Mouse (Mus musculus): Measurements from ENCODE around the gene Pou2af1. TPM values are rescaled to one million over a fixed set of nuclear protein-coding genes. Genes with fewer than 3 reads are reported as not detected.

Pou2af1 gene
- total and polyA plus RNA-seq, 3 experiments: 0.11 TPM; not detected in 2

DNA sequence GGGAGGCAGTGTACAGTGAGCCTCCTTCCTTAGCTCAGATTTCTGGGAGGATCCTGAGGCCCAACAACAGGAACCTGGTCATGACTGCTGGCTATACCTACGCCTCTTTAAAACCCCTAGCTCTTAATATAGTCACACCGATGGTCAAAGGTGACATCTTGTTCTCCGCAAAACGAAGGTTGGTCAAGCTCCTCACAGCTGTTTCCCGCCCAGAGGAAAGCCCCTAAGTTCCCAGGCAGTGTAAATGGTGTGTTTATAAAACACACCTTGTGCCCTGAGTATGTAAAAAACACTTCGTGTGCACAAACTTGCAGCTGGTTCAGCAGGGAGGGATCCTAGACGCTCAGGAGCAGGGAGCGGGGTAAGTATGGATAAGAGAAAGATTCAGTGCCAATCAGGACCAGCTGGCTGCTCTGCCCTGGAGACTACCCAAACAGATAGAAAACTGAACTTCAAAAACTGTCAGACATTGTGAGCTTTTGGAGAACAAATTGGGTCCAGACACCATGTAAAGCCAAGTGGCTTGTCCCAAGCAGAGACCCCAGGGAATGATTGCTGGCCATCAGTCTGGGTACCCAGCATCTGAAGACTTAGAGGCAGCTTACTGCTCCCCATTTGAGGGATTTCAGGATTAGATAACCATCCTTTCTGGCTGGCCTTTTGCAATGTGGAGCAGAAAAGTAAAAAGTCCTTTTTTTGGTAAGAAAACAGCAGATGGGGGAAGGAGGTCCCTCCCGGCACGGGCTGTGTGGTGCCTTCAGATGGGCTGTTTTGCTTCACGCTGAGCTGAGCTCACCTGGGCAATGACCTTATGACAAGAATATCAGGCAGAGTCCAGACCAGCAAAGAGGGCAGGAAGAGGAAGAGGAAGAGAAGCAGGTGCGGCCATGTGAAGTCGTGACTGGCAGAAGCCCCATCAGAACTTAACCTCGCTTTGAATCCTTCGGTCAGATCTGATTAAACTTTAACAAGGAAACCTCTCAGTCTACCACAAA is 30.5 kb upstream of the Pou2af1 start:
- no peaks in the 10 kb centered on the region for H3K9me3 ChIP-seq (replicated peaks)
- no peak for DNase-seq (ENCODE audit: low spot score)
- H3K36me3 ChIP-seq (replicated peaks): no peaks in the 10 kb centered on the region
- no peak overlapping the region for H3K4me3 ChIP-seq (ENCODE audit: low read depth, low read length)
- H3K27me3 ChIP-seq (ENCODE audit: insufficient read depth, low read length): peaks cover 45% of the 10 kb centered on the region
- H3K4me1 ChIP-seq (ENCODE audit: insufficient read depth, low read depth, low read length): no peaks in the 10 kb centered on the region
- ATAC-seq (ENCODE audit: extremely low read depth, insufficient number of reproducible peaks, low FRiP score, poor library complexity, severe bottlenecking): no peak
- TF ChIP-seq CTCF (IDR thresholded peaks at IDR 0.05; ENCODE audit: low read depth, low read length) (no peak), TAL1 (conservative IDR thresholded peaks at IDR 0.05; ENCODE audit: low read depth, low read length) (no peak), GATA1 (IDR thresholded peaks at IDR 0.05; ENCODE audit: borderline replicate concordance, low read length) (no peak), GATA2 (IDR thresholded peaks at IDR 0.05; ENCODE audit: borderline replicate concordance, low read depth, low read length) (no peak), POLR2AphosphoS5 (IDR thresholded peaks at IDR 0.05; ENCODE audit: insufficient replicate concordance, low read depth, low read length) (no peak)

DNA sequence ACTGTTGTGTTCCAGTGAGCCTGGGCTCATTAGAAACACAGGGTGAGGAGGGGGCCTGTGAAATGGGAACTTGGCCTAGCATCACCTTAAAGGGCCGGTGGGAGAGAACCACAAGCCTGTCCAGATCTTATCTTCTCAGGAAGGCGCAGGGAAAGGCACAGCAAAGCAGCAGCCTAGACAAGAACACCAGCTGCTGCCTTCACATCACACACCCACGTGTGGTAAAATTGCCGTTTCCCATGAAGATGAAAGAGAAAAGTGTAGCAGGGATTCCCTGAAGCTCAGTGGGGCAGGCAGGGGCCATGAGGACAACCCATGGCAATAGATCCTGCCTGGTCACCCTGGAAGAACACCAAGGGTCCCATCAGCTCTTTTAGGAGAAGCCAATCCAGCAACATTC is 28.1 kb upstream of the Pou2af1 start:
- Histone ChIP-seq H3K4me3 (ENCODE audit: low read depth, low read length) (no peak overlapping the region), H3K4me1 (ENCODE audit: insufficient read depth, low read depth, low read length) (no peaks in the 10 kb centered on the region), H3K9me3 (replicated peaks) (no peaks in the 10 kb centered on the region), H3K27me3 (ENCODE audit: insufficient read depth, low read length) (peaks cover 52% of the 10 kb centered on the region), H3K36me3 (replicated peaks) (no peaks in the 10 kb centered on the region)
- DNase-seq (ENCODE audit: low spot score) (no peak), ATAC-seq (ENCODE audit: extremely low read depth, insufficient number of reproducible peaks, low FRiP score, poor library complexity, severe bottlenecking) (no peak)
- TF ChIP-seq POLR2AphosphoS5 (IDR thresholded peaks at IDR 0.05; ENCODE audit: insufficient replicate concordance, low read depth, low read length) (no peak), CTCF (IDR thresholded peaks at IDR 0.05; ENCODE audit: low read depth, low read length) (no peak), GATA2 (IDR thresholded peaks at IDR 0.05; ENCODE audit: borderline replicate concordance, low read depth, low read length) (no peak), GATA1 (IDR thresholded peaks at IDR 0.05; ENCODE audit: borderline replicate concordance, low read length) (no peak), TAL1 (conservative IDR thresholded peaks at IDR 0.05; ENCODE audit: low read depth, low read length) (no peak)

DNA sequence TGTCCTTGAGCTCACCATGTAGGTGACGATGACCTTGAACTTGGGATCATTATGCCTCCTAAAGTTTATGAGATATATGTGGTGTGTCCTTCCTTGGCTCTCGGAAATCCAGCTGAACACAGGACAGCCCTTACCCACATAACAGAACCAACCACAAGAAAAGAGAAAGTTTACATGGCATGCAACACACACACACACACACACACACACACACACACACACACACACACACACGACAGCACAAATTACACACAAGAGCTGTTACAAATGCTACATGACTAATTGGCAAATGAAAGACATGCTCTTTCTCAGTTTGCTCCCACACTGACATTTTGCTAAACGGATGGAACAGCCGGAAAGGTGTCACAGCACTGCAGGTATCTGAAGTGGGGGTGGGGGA is 27.6 kb upstream of the Pou2af1 start:
- no peaks in the 10 kb centered on the region for H3K4me1 ChIP-seq (ENCODE audit: insufficient read depth, low read depth, low read length)
- TF ChIP-seq CTCF (IDR thresholded peaks at IDR 0.05; ENCODE audit: low read depth, low read length) (no peak), POLR2AphosphoS5 (IDR thresholded peaks at IDR 0.05; ENCODE audit: insufficient replicate concordance, low read depth, low read length) (no peak), TAL1 (conservative IDR thresholded peaks at IDR 0.05; ENCODE audit: low read depth, low read length) (no peak), GATA1 (IDR thresholded peaks at IDR 0.05; ENCODE audit: borderline replicate concordance, low read length) (no peak), GATA2 (IDR thresholded peaks at IDR 0.05; ENCODE audit: borderline replicate concordance, low read depth, low read length) (no peak)
- H3K4me3 ChIP-seq (ENCODE audit: low read depth, low read length): no peak overlapping the region
- ATAC-seq (ENCODE audit: extremely low read depth, insufficient number of reproducible peaks, low FRiP score, poor library complexity, severe bottlenecking) (no peak), DNase-seq (ENCODE audit: low spot score) (no peak)
- H3K9me3 ChIP-seq (replicated peaks): no peaks in the 10 kb centered on the region
- peaks cover 47% of the 10 kb centered on the region for H3K27me3 ChIP-seq (ENCODE audit: insufficient read depth, low read length)
- H3K36me3 ChIP-seq (replicated peaks): no peaks in the 10 kb centered on the region

DNA sequence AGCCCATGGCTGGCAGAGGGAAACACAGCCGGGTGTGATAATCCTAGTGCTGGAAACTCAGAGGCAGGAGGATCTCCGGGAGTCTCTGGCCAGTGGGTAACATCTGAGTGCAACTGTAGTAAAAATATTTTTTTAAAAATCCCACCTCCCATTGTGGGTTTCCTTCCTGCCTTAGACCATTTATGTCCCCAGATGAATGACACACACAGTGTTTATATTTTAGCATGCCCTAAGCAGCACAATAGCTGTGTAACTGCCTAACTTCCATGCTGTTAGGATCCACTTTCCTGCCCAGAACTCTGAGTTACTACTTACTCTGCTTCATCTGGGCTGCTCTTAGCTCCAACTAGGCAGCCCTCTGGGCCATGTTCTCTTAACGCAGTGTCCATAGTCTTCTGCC is 22.9 kb upstream of the Pou2af1 start:
- Histone ChIP-seq H3K4me1 (ENCODE audit: insufficient read depth, low read depth, low read length) (peaks cover 3% of the 10 kb centered on the region; the same call in 1 of the 2 replicates), H3K27me3 (ENCODE audit: insufficient read depth, low read length) (peaks cover 25% of the 10 kb centered on the region), H3K9me3 (replicated peaks) (peaks cover 4% of the 10 kb centered on the region), H3K36me3 (replicated peaks) (no peaks in the 10 kb centered on the region), H3K4me3 (ENCODE audit: low read depth, low read length) (no peak overlapping the region)
- ATAC-seq (ENCODE audit: extremely low read depth, insufficient number of reproducible peaks, low FRiP score, poor library complexity, severe bottlenecking) (no peak), DNase-seq (ENCODE audit: low spot score) (no peak)
- TF ChIP-seq CTCF (IDR thresholded peaks at IDR 0.05; ENCODE audit: low read depth, low read length): no peak
- no peak for TF ChIP-seq POLR2AphosphoS5 (IDR thresholded peaks at IDR 0.05; ENCODE audit: insufficient replicate concordance, low read depth, low read length)
- no peak for TF ChIP-seq GATA1 (IDR thresholded peaks at IDR 0.05; ENCODE audit: borderline replicate concordance, low read length)
- TF ChIP-seq GATA2 (IDR thresholded peaks at IDR 0.05; ENCODE audit: borderline replicate concordance, low read depth, low read length): no peak
- no peak for TF ChIP-seq TAL1 (conservative IDR thresholded peaks at IDR 0.05; ENCODE audit: low read depth, low read length)

DNA sequence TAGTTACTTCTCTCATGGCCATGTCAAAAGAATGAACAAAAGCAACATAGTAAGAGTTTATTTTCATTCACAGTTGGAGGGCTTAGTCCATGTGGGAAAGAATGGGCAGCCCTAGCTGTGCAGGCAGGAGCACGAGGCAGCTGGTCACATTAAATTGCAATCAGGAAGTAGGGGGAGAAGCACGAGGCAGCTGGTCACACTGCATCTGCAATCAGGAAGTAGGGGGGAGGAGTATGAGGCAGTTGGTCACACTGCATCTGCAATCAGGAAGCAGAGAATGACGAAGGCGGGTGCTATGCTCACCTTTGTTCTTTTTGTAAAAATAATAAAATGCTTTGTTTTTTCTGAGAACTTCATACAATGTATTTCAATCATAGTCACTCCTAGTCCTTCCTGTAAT is 18.7 kb upstream of the Pou2af1 start:
- Histone ChIP-seq H3K4me3 (ENCODE audit: low read depth, low read length) (no peak overlapping the region), H3K9me3 (replicated peaks) (peaks cover 4% of the 10 kb centered on the region), H3K36me3 (replicated peaks) (no peaks in the 10 kb centered on the region), H3K4me1 (ENCODE audit: insufficient read depth, low read depth, low read length) (peaks cover 3% of the 10 kb centered on the region; the same call in 1 of the 2 replicates), H3K27me3 (ENCODE audit: insufficient read depth, low read length) (peaks cover 9% of the 10 kb centered on the region; the same call in 1 of the 2 replicates)
- no peak for DNase-seq (ENCODE audit: low spot score)
- TF ChIP-seq TAL1 (conservative IDR thresholded peaks at IDR 0.05; ENCODE audit: low read depth, low read length) (no peak), POLR2AphosphoS5 (IDR thresholded peaks at IDR 0.05; ENCODE audit: insufficient replicate concordance, low read depth, low read length) (no peak), CTCF (IDR thresholded peaks at IDR 0.05; ENCODE audit: low read depth, low read length) (no peak), GATA2 (IDR thresholded peaks at IDR 0.05; ENCODE audit: borderline replicate concordance, low read depth, low read length) (no peak), GATA1 (IDR thresholded peaks at IDR 0.05; ENCODE audit: borderline replicate concordance, low read length) (no peak)
- ATAC-seq (ENCODE audit: extremely low read depth, insufficient number of reproducible peaks, low FRiP score, poor library complexity, severe bottlenecking): peak; percentile 34; the same call in 1 of the 2 replicates

DNA sequence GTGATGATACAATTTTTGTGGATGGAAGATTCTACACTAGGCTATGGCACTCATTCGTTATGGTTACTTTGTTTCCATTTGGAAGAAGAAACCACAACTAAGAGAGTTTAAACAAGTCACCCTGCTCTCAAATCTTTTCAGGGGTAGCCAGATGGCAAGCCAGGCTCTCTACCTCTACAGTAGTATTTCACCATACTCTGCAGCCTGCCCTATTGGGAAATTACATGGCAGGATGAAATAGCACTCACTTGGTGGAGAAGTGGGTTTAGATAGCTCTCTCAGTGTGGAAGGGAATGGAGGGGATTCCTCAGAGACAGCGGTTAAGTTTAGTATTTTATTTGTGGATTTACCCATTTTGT is 4.6 kb upstream of the Pou2af1 start:
- Histone ChIP-seq H3K4me3 (ENCODE audit: low read depth, low read length) (no peak overlapping the region), H3K27me3 (ENCODE audit: insufficient read depth, low read length) (peaks cover 10% of the 10 kb centered on the region; the same call in 1 of the 2 replicates), H3K36me3 (replicated peaks) (no peaks in the 10 kb centered on the region), H3K9me3 (replicated peaks) (no peaks in the 10 kb centered on the region), H3K4me1 (ENCODE audit: insufficient read depth, low read depth, low read length) (no peaks in the 10 kb centered on the region)
- DNase-seq (ENCODE audit: low spot score) (no peak), ATAC-seq (ENCODE audit: extremely low read depth, insufficient number of reproducible peaks, low FRiP score, poor library complexity, severe bottlenecking) (no peak)
- TF ChIP-seq POLR2AphosphoS5 (IDR thresholded peaks at IDR 0.05; ENCODE audit: insufficient replicate concordance, low read depth, low read length): no peak
- TF ChIP-seq GATA1 (IDR thresholded peaks at IDR 0.05; ENCODE audit: borderline replicate concordance, low read length): no peak
- no peak for TF ChIP-seq TAL1 (conservative IDR thresholded peaks at IDR 0.05; ENCODE audit: low read depth, low read length)
- TF ChIP-seq CTCF (IDR thresholded peaks at IDR 0.05; ENCODE audit: low read depth, low read length): no peak
- TF ChIP-seq GATA2 (IDR thresholded peaks at IDR 0.05; ENCODE audit: borderline replicate concordance, low read depth, low read length): no peak

Measured in G1E (cell line).